ENCODE assay signal across 17 mouse cellular contexts in the genomic region with DNA sequence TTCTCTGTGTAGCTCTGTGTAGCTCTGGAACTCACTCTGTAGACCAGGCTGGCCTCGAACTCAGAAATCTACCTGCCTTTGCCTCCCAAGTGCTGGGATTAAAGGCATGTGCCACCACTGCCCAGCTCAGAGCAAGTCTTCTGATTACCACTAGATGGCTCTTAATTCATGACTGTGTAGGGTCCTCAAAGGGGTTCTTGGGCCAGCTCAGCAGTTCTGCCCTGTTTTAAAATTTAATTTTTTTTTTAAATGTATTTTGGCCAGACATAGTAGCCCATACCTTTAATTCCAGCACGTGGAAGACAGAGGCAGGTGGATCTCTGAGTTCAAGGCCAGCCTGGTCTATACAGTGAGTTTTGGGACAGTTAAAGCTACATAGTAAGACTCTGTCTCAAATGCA. TPM values are rescaled to one million over a fixed set of nuclear protein-coding genes. Genes with fewer than 3 reads are reported as not detected.
DNase-seq lines count a peak whose midpoint lies in the region; ATAC-seq and TF ChIP-seq lines count a peak whose summit lies in the region.
"Not testable (repeated sequence)": the region's sequence is repeated elsewhere in the genome, so short reads cannot be mapped to it uniquely, and the experiment has no call there.
"Had no signal": no experiment of that assay in that cellular context is flagged by ENCODE, and none has a peak within 500 bp of the region (broad histone marks: within the 10 kb centered on the region; RNA-seq: fewer than 3 reads in every experiment).

No protein-coding gene starts in this region.

- not testable (repeated sequence) for H3K79me2 ChIP-seq in CH12.LX (replicated peaks; ENCODE audit: control insufficient read depth, extremely low read depth, insufficient read depth, poor library complexity, severe bottlenecking)

- TF ChIP-seq RAD21 in CH12.LX (IDR thresholded peaks at IDR 0.05; ENCODE audit: low read depth, low read length): not testable (repeated sequence)

- H3K27ac ChIP-seq in CH12.LX (ENCODE audit: insufficient read depth, low read depth); ES-E14 (ENCODE audit: insufficient read depth, low read depth, low read length, poor library complexity, severe bottlenecking); hindbrain, postnatal 0 days; layer of hippocampus, adult 2 months; liver, postnatal 0 days (ENCODE audit: low read depth); midbrain, postnatal 0 days (ENCODE audit: low read depth, low read length): not testable (repeated sequence)

- not testable (repeated sequence) for H3K27me3 ChIP-seq in CH12.LX (replicated peaks); hindbrain, postnatal 0 days (ENCODE audit: insufficient read depth, low read length); liver, postnatal 0 days (ENCODE audit: insufficient read depth, low read length); midbrain, postnatal 0 days (ENCODE audit: insufficient read depth, low read length)

- WGBS in hindbrain, postnatal 0 days: 91% methylated on average over 2 of the region's 2 CpGs
- WGBS in liver, postnatal 0 days (ENCODE audit: insufficient replicate concordance): 71% methylated on average over 2 of the region's 2 CpGs
- 93% methylated on average over 2 of the region's 2 CpGs for WGBS in midbrain, postnatal 0 days

- H3K4me2 ChIP-seq in CH12.LX (ENCODE audit: insufficient read depth, low read depth, poor library complexity, severe bottlenecking); hindbrain, postnatal 0 days (ENCODE audit: low read depth, low read length); liver, postnatal 0 days (ENCODE audit: low read depth, low read length); midbrain, postnatal 0 days (ENCODE audit: low read depth, low read length, poor library complexity, severe bottlenecking): not testable (repeated sequence)

- in situ Hi-C loops in CH12.LX (cut with MboI; ENCODE audit: low pct_ligation_motif_present, low pct_unique_long_range_greater_than_20kb, low sequenced_read_pairs); ES-E14 (cut with MboI; ENCODE audit: low sequenced_read_pairs in 2 of 2, unreplicated experiment in 2 of 2): not testable (repeated sequence)

- TF ChIP-seq POLR2A in CH12.LX (IDR thresholded peaks at IDR 0.05; ENCODE audit: low read depth, low read length); brain, embryonic 14.5 days (IDR thresholded peaks at IDR 0.05; ENCODE audit: borderline replicate concordance, extremely low read depth, insufficient read depth, insufficient read length, poor library complexity, severe bottlenecking): not testable (repeated sequence)

- peaks cover 11 to 67% of the 10 kb centered on the region in 2 experiments for H3K36me3 ChIP-seq in CH12.LX (replicated peaks in 1 of 2; ENCODE audit: control insufficient read depth in 1 of 2, insufficient read depth in 1 of 2, low read length in 1 of 2)
- H3K36me3 ChIP-seq in ES-E14 (ENCODE audit: control insufficient read depth, insufficient read depth, low read length, poor library complexity, severe bottlenecking); hindbrain, postnatal 0 days (ENCODE audit: insufficient read depth, low read length); midbrain, postnatal 0 days (ENCODE audit: insufficient read depth, low read length): not testable (repeated sequence)
- peaks cover 16% of the 10 kb centered on the region; the same call in 1 of the 2 replicates for H3K36me3 ChIP-seq in liver, postnatal 0 days (replicated peaks; ENCODE audit: insufficient read depth, low read length)

- not testable (repeated sequence) for H3K9ac ChIP-seq in CH12.LX (ENCODE audit: insufficient read depth, low read depth); ES-E14 (ENCODE audit: insufficient read depth, low read depth, low read length, poor library complexity, severe bottlenecking); hindbrain, postnatal 0 days (replicated peaks; ENCODE audit: low read length); liver, postnatal 0 days (replicated peaks); midbrain, postnatal 0 days (replicated peaks; ENCODE audit: low read length, poor library complexity, severe bottlenecking)

- TF ChIP-seq EP300 in CH12.LX (IDR thresholded peaks at IDR 0.05; ENCODE audit: low read length); liver, postnatal 0 days (IDR thresholded peaks at IDR 0.05; ENCODE audit: low read depth): not testable (repeated sequence)

- dilution Hi-C loops in CH12.LX (cut with MboI; ENCODE audit: extremely low pct_ligation_motif_present, extremely low pct_unique_long_range_greater_than_20kb, low sequenced_read_pairs): not testable (repeated sequence)

- H3K4me1 ChIP-seq in CH12.LX (ENCODE audit: control insufficient read depth in 1 of 2, insufficient read depth in 2 of 2); ES-E14 (ENCODE audit: control insufficient read depth in 2 of 2, insufficient read depth in 2 of 2, low read length in 2 of 2, poor library complexity in 1 of 2); hindbrain, postnatal 0 days (ENCODE audit: insufficient read depth, low read length); liver, postnatal 0 days (ENCODE audit: insufficient read depth); midbrain, postnatal 0 days (ENCODE audit: insufficient read depth, low read length): not testable (repeated sequence)

- H3K4me3 ChIP-seq in CH12.LX (replicated peaks in 1 of 3; ENCODE audit: low read depth in 2 of 3, low read length in 2 of 3, poor library complexity in 1 of 3); ES-E14 (ENCODE audit: insufficient read depth in 1 of 2, low read depth in 1 of 2, low read length in 2 of 2, poor library complexity in 1 of 2, severe bottlenecking in 1 of 2); hindbrain, postnatal 0 days (ENCODE audit: low read length); layer of hippocampus, adult 2 months; liver, postnatal 0 days (ENCODE audit: low read depth, low read length); midbrain, postnatal 0 days (ENCODE audit: low read depth, low read length): not testable (repeated sequence)

- TF ChIP-seq CTCF in CH12.LX (conservative IDR thresholded peaks at IDR 0.05 in 1 of 2, IDR thresholded peaks at IDR 0.05 in 1 of 2; ENCODE audit: low read depth in 2 of 2, low read length in 2 of 2): peak in 1 of 2 experiments; percentile 28; a peak in 2 of 4 replicates
- peak; percentile 6; the same call in 1 of the 2 replicates for TF ChIP-seq CTCF in brain, embryonic 14.5 days (IDR thresholded peaks at IDR 0.05; ENCODE audit: borderline replicate concordance, extremely low read depth, insufficient read depth, insufficient read length)
- TF ChIP-seq CTCF in hindbrain, postnatal 0 days (IDR thresholded peaks at IDR 0.05; ENCODE audit: low read depth): peak; percentile 33; the same call in 1 of the 2 replicates
- peak; percentile 68 for TF ChIP-seq CTCF in layer of hippocampus, adult 2 months (conservative IDR thresholded peaks at IDR 0.05)
- peak; percentile 28 for TF ChIP-seq CTCF in liver, postnatal 0 days (IDR thresholded peaks at IDR 0.05; ENCODE audit: low read depth)
- TF ChIP-seq CTCF in midbrain, postnatal 0 days (IDR thresholded peaks at IDR 0.05): peak; percentile 36; the same call in 1 of the 2 replicates

- not testable (repeated sequence) for DNase-seq in CH12.LX (ENCODE audit: extremely low read depth); ES-E14 (ENCODE audit: low read depth, low spot score); brain, embryonic 14.5 days (ENCODE audit: low read depth); hindbrain, postnatal 0 days (ENCODE audit: low spot score); layer of hippocampus, adult 2 months (ENCODE audit: low spot score in 2 of 2); liver, postnatal 0 days; midbrain, postnatal 0 days (ENCODE audit: low spot score)
- DNase-seq in heart, adult 11 months: peak; percentile 61

- not testable (repeated sequence) for H3K9me3 ChIP-seq in CH12.LX (replicated peaks; ENCODE audit: low read length); ES-E14 (ENCODE audit: control insufficient read depth, insufficient read depth, low read depth, low read length); hindbrain, postnatal 0 days (ENCODE audit: low read length); liver, postnatal 0 days (ENCODE audit: low read length); midbrain, postnatal 0 days (ENCODE audit: low read length)

- not testable (repeated sequence) for ATAC-seq in hindbrain, postnatal 0 days; liver, postnatal 0 days; midbrain, postnatal 0 days (ENCODE audit: low FRiP score)

RNA-seq across cellular contexts. Expression of a gene that starts 23.6 kb away (rescaled TPM):
- total RNA-seq in CH12.LX (2012; rRNA removed) (0.38 and 0.50 TPM in 2 replicates), CH12.LX (2014; rRNA removed) (not detected in 2 replicates), ES-E14 (2012; rRNA removed) (0.16 and 0.18 TPM in 2 replicates)
- polyA plus RNA-seq in CH12.LX (2012; ENCODE audit: insufficient read length, low read depth): not detected in 2 replicates
- polyA plus RNA-seq in brain, embryonic 14.5 days (2012; rRNA removed): 0.09 and 0.14 TPM in 2 replicates
- total RNA-seq in hindbrain, postnatal 0 days (2014; rRNA removed): not detected in 2 replicates
- polyA plus RNA-seq in hindbrain, postnatal 0 days (2015; fragmentation: Nextera tagmentation; extraction: Ambion mirVana): 0.09 and 0.66 TPM in 2 replicates
- under 1 TPM in 1 of 2 experiments, not detected in 1; 0.61 TPM for total RNA-seq in layer of hippocampus, adult 2 months (2021)
- polyA plus RNA-seq in liver, postnatal 0 days (2015; fragmentation: Nextera tagmentation; extraction: Ambion mirVana): 18.8 and 20.5 TPM in 2 replicates
- not detected in 2 replicates for total RNA-seq in midbrain, postnatal 0 days (2014; rRNA removed)
- 0.13 TPM in 1 of 2 replicates, not detected in the other for polyA plus RNA-seq in midbrain, postnatal 0 days (2015; fragmentation: Nextera tagmentation; extraction: Ambion mirVana)
- total RNA-seq: gastrocnemius, adult 8-10 months; gastrocnemius, postnatal 25 days; heart, adult 8-10 months; heart, postnatal 10 days; heart, postnatal 36 days had no signal
- polyA plus RNA-seq: activated CD4-positive, CD25-positive, alpha-beta regulatory T cell, adult 4 months; forebrain, embryonic 13.5 days; forebrain, embryonic 16.5 days; inflammation-experienced regulatory T-cells, adult 6 months had no signal

RNA-seq across cellular contexts. Expression of a gene that starts 27.5 kb away (rescaled TPM):
- total RNA-seq in CH12.LX (2012; rRNA removed) (1.8 and 8.1 TPM in 2 replicates), CH12.LX (2014; rRNA removed) (0.28 and 0.40 TPM in 2 replicates), ES-E14 (2012; rRNA removed) (5.6 and 18.9 TPM in 2 replicates)
- polyA plus RNA-seq in CH12.LX (2012; ENCODE audit: insufficient read length, low read depth): 0.13 TPM in 1 of 2 replicates, not detected in the other
- 6.7 and 12.4 TPM in 2 replicates for polyA plus RNA-seq in brain, embryonic 14.5 days (2012; rRNA removed)
- total RNA-seq in hindbrain, postnatal 0 days (2014; rRNA removed): 35.8 and 38.5 TPM in 2 replicates
- 20.5 and 28.5 TPM in 2 replicates for polyA plus RNA-seq in hindbrain, postnatal 0 days (2015; fragmentation: Nextera tagmentation; extraction: Ambion mirVana)
- total RNA-seq in layer of hippocampus, adult 2 months (2021): 10 to 100 TPM; 49.2 to 56.9 TPM
- 0.21 TPM in 1 of 2 replicates, not detected in the other for polyA plus RNA-seq in liver, postnatal 0 days (2015; fragmentation: Nextera tagmentation; extraction: Ambion mirVana)
- 25.0 and 29.6 TPM in 2 replicates for total RNA-seq in midbrain, postnatal 0 days (2014; rRNA removed)
- 18.0 and 18.7 TPM in 2 replicates for polyA plus RNA-seq in midbrain, postnatal 0 days (2015; fragmentation: Nextera tagmentation; extraction: Ambion mirVana)

RNA-seq across cellular contexts. Expression of a gene that starts 32.3 kb away (rescaled TPM):
- total RNA-seq in CH12.LX (2012; rRNA removed) (10.1 and 10.3 TPM in 2 replicates), CH12.LX (2014; rRNA removed) (0.24 TPM in 1 of 2 replicates, not detected in the other), ES-E14 (2012; rRNA removed) (15.0 and 23.9 TPM in 2 replicates)
- polyA plus RNA-seq in CH12.LX (2012; ENCODE audit: insufficient read length, low read depth): 0.60 and 1.6 TPM in 2 replicates
- polyA plus RNA-seq in brain, embryonic 14.5 days (2012; rRNA removed): 31.6 and 47.6 TPM in 2 replicates
- 280 and 290 TPM in 2 replicates for total RNA-seq in hindbrain, postnatal 0 days (2014; rRNA removed)
- polyA plus RNA-seq in hindbrain, postnatal 0 days (2015; fragmentation: Nextera tagmentation; extraction: Ambion mirVana): 376 and 384 TPM in 2 replicates
- 10 to 100 TPM; 59.4 to 61.4 TPM for total RNA-seq in layer of hippocampus, adult 2 months (2021)
- 3.1 and 4.9 TPM in 2 replicates for polyA plus RNA-seq in liver, postnatal 0 days (2015; fragmentation: Nextera tagmentation; extraction: Ambion mirVana)
- 223 and 246 TPM in 2 replicates for total RNA-seq in midbrain, postnatal 0 days (2014; rRNA removed)
- 342 and 387 TPM in 2 replicates for polyA plus RNA-seq in midbrain, postnatal 0 days (2015; fragmentation: Nextera tagmentation; extraction: Ambion mirVana)
- polyA plus RNA-seq: activated CD4-positive, CD25-positive, alpha-beta regulatory T cell, adult 4 months; inflammation-experienced regulatory T-cells, adult 6 months had no signal

RNA-seq across cellular contexts. Expression of a gene that starts 36.8 kb away (rescaled TPM):
- 28.5 and 33.2 TPM in 2 replicates for total RNA-seq in CH12.LX (2012; rRNA removed)
- 27.8 and 28.5 TPM in 2 replicates for total RNA-seq in CH12.LX (2014; rRNA removed)
- polyA plus RNA-seq in CH12.LX (2012; ENCODE audit: insufficient read length, low read depth): 38.8 and 43.4 TPM in 2 replicates
- 33.6 and 38.9 TPM in 2 replicates for total RNA-seq in ES-E14 (2012; rRNA removed)
- polyA plus RNA-seq in brain, embryonic 14.5 days (2012; rRNA removed): 27.9 and 31.6 TPM in 2 replicates
- 36.0 and 51.3 TPM in 2 replicates for total RNA-seq in hindbrain, postnatal 0 days (2014; rRNA removed)
- polyA plus RNA-seq in hindbrain, postnatal 0 days (2015; fragmentation: Nextera tagmentation; extraction: Ambion mirVana): 10.0 and 11.2 TPM in 2 replicates
- total RNA-seq in layer of hippocampus, adult 2 months (2021): 10 to 100 TPM; 24.3 to 25.2 TPM
- polyA plus RNA-seq in liver, postnatal 0 days (2015; fragmentation: Nextera tagmentation; extraction: Ambion mirVana): 4.7 TPM in 2 replicates
- total RNA-seq in midbrain, postnatal 0 days (2014; rRNA removed): 27.2 and 30.0 TPM in 2 replicates
- 18.5 and 21.0 TPM in 2 replicates for polyA plus RNA-seq in midbrain, postnatal 0 days (2015; fragmentation: Nextera tagmentation; extraction: Ambion mirVana)

RNA-seq across cellular contexts. Expression of a gene that starts 51.9 kb away (rescaled TPM):
- total RNA-seq in CH12.LX (2012; rRNA removed) (157 and 161 TPM in 2 replicates), CH12.LX (2014; rRNA removed) (148 and 154 TPM in 2 replicates), ES-E14 (2012; rRNA removed) (154 and 156 TPM in 2 replicates)
- 90.5 and 101 TPM in 2 replicates for polyA plus RNA-seq in CH12.LX (2012; ENCODE audit: insufficient read length, low read depth)
- 94.9 and 119 TPM in 2 replicates for polyA plus RNA-seq in brain, embryonic 14.5 days (2012; rRNA removed)
- total RNA-seq in hindbrain, postnatal 0 days (2014; rRNA removed): 107 and 138 TPM in 2 replicates
- polyA plus RNA-seq in hindbrain, postnatal 0 days (2015; fragmentation: Nextera tagmentation; extraction: Ambion mirVana): 189 and 194 TPM in 2 replicates
- total RNA-seq in layer of hippocampus, adult 2 months (2021): 10 to 100 TPM; 59.7 to 63.9 TPM
- polyA plus RNA-seq in liver, postnatal 0 days (2015; fragmentation: Nextera tagmentation; extraction: Ambion mirVana): 81.9 and 85.9 TPM in 2 replicates
- total RNA-seq in midbrain, postnatal 0 days (2014; rRNA removed): 95.0 and 117 TPM in 2 replicates
- 165 and 179 TPM in 2 replicates for polyA plus RNA-seq in midbrain, postnatal 0 days (2015; fragmentation: Nextera tagmentation; extraction: Ambion mirVana)
